Mouse (Mus musculus) C2C12 (cell line): ENCODE results near the gene Dock10.
A peak's percentile ranks its signal among the peaks of the same experiment; 100 is the strongest.

Experiments
- CEBPB ChIP-seq: IDR thresholded peaks from one replicate; pipeline ENCODE4 v1.6.1; 2011; ENCODE audit warnings: low read depth, mild to moderate bottlenecking, control low read depth, moderate library complexity
- CTCF ChIP-seq: IDR thresholded peaks from one replicate; pipeline ENCODE4 v1.5.1; 2011; ENCODE audit not compliant: control insufficient read depth, insufficient read depth, insufficient read length
- MAX ChIP-seq: IDR thresholded peaks from one replicate; pipeline ENCODE4 v1.6.1; 2011; ENCODE audit warnings: mild to moderate bottlenecking, control low read depth
- MYOD1 ChIP-seq: IDR thresholded peaks from one replicate; pipeline ENCODE4 v1.6.1; 2011; ENCODE audit warnings: low read depth; ENCODE audit not compliant: control insufficient read depth, insufficient read length
- USF1 ChIP-seq: IDR thresholded peaks from one replicate; pipeline ENCODE4 v1.6.1; 2011; ENCODE audit warnings: low read depth, mild to moderate bottlenecking, control low read depth, moderate library complexity

DNA sequence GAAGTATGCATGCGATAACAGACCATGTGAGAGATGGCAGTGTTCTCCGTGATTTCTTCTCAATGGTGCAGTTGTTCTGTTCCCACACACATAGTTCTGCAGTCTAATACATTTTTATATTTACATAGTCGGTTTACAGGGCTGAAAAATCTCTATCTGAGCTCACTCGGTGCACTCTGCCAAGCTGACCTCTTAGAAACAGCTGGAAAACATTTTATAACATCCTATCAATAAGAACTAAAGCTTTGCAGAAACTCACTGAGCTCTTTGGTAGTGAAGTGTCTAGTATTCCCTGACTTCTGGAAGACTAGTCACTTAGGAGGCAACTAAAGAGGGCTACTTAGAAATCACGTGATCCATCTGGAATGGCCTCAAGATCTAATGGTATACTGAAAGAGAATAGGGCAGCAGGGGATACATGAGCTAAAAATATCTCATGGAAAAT lies 48.2 kb downstream of the Dock10 start:
- TF ChIP-seq CEBPB (no peak), CTCF (no peak), USF1 (peak; percentile 41), MAX (no peak), MYOD1 (no peak)
